Mouse (Mus musculus) spleen, adult 2 months (tissue): ENCODE measurements around the gene Use1. TPM values are rescaled to one million over a fixed set of nuclear protein-coding genes. Genes with fewer than 3 reads are reported as not detected.

Experiments used
- DNase-seq, 2 experiments: peaks; one replicate each; pipeline versions ENCODE4 v3.0.0 to v3.0.0-alpha.2; 2012 to 2021; ENCODE audit warnings: low spot score in 2 of 2, low read depth in 1 of 2
- H3K27ac ChIP-seq: fragments of 200-500 bp; 2 replicates; pipeline ENCODE4 v1.5.1; 2012; ENCODE audit warnings: low read length, inconsistent platforms; ENCODE audit not compliant: insufficient read depth
- H3K27me3 ChIP-seq: fragments of 200-500 bp; 2 replicates; pipeline ENCODE4 v1.6.1; 2012; ENCODE audit warnings: mild to moderate bottlenecking, moderate library complexity, low read length, inconsistent platforms; ENCODE audit not compliant: control insufficient read depth, insufficient read depth
- H3K36me3 ChIP-seq: fragments of 200-500 bp; 2 replicates; pipeline ENCODE4 v1.6.1; 2012; ENCODE audit warnings: mild to moderate bottlenecking, low read length, inconsistent platforms; ENCODE audit not compliant: control insufficient read depth, insufficient read depth
- H3K4me1 ChIP-seq: fragments of 200-500 bp; 2 replicates; pipeline ENCODE4 v1.6.1; 2011; ENCODE audit warnings: inconsistent platforms; ENCODE audit not compliant: control insufficient read depth, insufficient read depth, insufficient read length
- H3K4me3 ChIP-seq: fragments of 200-500 bp; 2 replicates; pipeline ENCODE4 v1.5.1; 2011; ENCODE audit warnings: mild to moderate bottlenecking, inconsistent platforms; ENCODE audit not compliant: insufficient read depth, insufficient read length; ENCODE audit errors: extremely low read depth
- CTCF ChIP-seq: fragments of 200-500 bp; IDR thresholded peaks from 2 replicates; pipeline ENCODE4 v1.5.1; 2011; ENCODE audit warnings: mild to moderate bottlenecking, inconsistent platforms; ENCODE audit not compliant: insufficient read depth, insufficient read length, insufficient replicate concordance; ENCODE audit errors: extremely low read depth
- POLR2A ChIP-seq: fragments of 200-500 bp; IDR thresholded peaks from 2 replicates; pipeline ENCODE4 v1.6.1; 2011; ENCODE audit warnings: low read depth, low read length, inconsistent platforms
- WGBS: fragments of 180-500 bp; shearing (Covaris S2); methylation state at CpG from one replicate; pipeline ENCODE4 v1.1.7; 2018; 5-methylcytosine and 5-hydroxymethylcytosine counted together
- polyA plus RNA-seq: library from polyadenylated mRNA; depleted of rRNA; stranded (reverse); fragments of >200 nt; gene quantifications from 2 replicates; pipeline ENCODE4 v1.2.3, GENCODE M21; 2012

Gene Use1
- polyA plus RNA-seq, 1 experiment, result 104 TPM

- Histone ChIP-seq H3K4me3 (no peak overlapping the region), H3K4me1 (peaks cover 11% of the 10 kb centered on the region), H3K27ac (no peak overlapping the region), H3K27me3 (no peaks in the 10 kb centered on the region), H3K36me3 (peaks cover 7% of the 10 kb centered on the region; the same call in 1 of the 2 replicates)
- no peak for DNase-seq
- WGBS, result 98% methylated on average over 2 of the region's 2 CpGs
- no peak for TF ChIP-seq CTCF
- TF ChIP-seq POLR2A, result no peak
Measured at GRCm38 (mm10) chr8:71400826-71401225, 34.2 kb downstream of the Use1 start.

GRCm38 (mm10) chr8:71401454-71401853 lies 34.8 kb downstream of the Use1 start:
- peaks cover 7% of the 10 kb centered on the region; the same call in 1 of the 2 replicates for H3K36me3 ChIP-seq
- H3K4me3 ChIP-seq, result no peak overlapping the region
- H3K27me3 ChIP-seq, result no peaks in the 10 kb centered on the region
- TF ChIP-seq POLR2A, result no peak
- TF ChIP-seq CTCF, result no peak
- no peak overlapping the region for H3K27ac ChIP-seq
- H3K4me1 ChIP-seq, result peaks cover 14% of the 10 kb centered on the region
- no peak for DNase-seq

GRCm38 (mm10) chr8:71402446-71402964 lies 35.9 kb downstream of the Use1 start:
- DNase-seq, result no peak
- H3K27ac ChIP-seq, result no peak overlapping the region
- peaks cover 7% of the 10 kb centered on the region; the same call in 1 of the 2 replicates for H3K36me3 ChIP-seq
- no peak overlapping the region for H3K4me3 ChIP-seq
- H3K4me1 ChIP-seq, result peaks cover 16% of the 10 kb centered on the region
- WGBS, result 94% methylated on average over 9 of the region's 9 CpGs
- TF ChIP-seq POLR2A (no peak), CTCF (no peak)
- no peaks in the 10 kb centered on the region for H3K27me3 ChIP-seq

- WGBS, result 92% methylated on average over 6 of the region's 6 CpGs
- TF ChIP-seq POLR2A (no peak), CTCF (no peak)
- no peak overlapping the region for H3K27ac ChIP-seq
- H3K27me3 ChIP-seq, result no peaks in the 10 kb centered on the region
- H3K4me3 ChIP-seq, result no peak overlapping the region
- H3K36me3 ChIP-seq, result peaks cover 7% of the 10 kb centered on the region; the same call in 1 of the 2 replicates
- no peak for DNase-seq
- H3K4me1 ChIP-seq, result peaks cover 13% of the 10 kb centered on the region
Measured at GRCm38 (mm10) chr8:71403107-71403885, 36.6 kb downstream of the Use1 start.

- H3K27ac ChIP-seq, result no peak overlapping the region
- H3K4me1 ChIP-seq, result peaks cover 13% of the 10 kb centered on the region
- WGBS, result 92% methylated on average over 8 of the region's 8 CpGs
- no peaks in the 10 kb centered on the region for H3K27me3 ChIP-seq
- TF ChIP-seq POLR2A, result no peak
- TF ChIP-seq CTCF, result no peak
- H3K4me3 ChIP-seq, result no peak overlapping the region
- 0 out of 2 replicates have a peak, but pooled peaks cover 3% of the 10 kb centered on the region for H3K36me3 ChIP-seq
- no peak for DNase-seq
Measured at GRCm38 (mm10) chr8:71404011-71404410, 37.4 kb downstream of the Use1 start.

- H3K27ac ChIP-seq, result no peak overlapping the region
- H3K4me1 ChIP-seq, result peaks cover 13% of the 10 kb centered on the region
- no peaks in the 10 kb centered on the region for H3K27me3 ChIP-seq
- WGBS, result 71% methylated on average over 9 of the region's 9 CpGs
- no peaks in the 10 kb centered on the region for H3K36me3 ChIP-seq
- no peak for TF ChIP-seq CTCF
- no peak for TF ChIP-seq POLR2A
- DNase-seq, result no peak
- H3K4me3 ChIP-seq, result no peak overlapping the region
Measured at GRCm38 (mm10) chr8:71404951-71405351, 38.3 kb downstream of the Use1 start.

- H3K4me3 ChIP-seq, result peak within 1 kb of the TSS; percentile 46
- TF ChIP-seq CTCF (peak; percentile 51; the same call in 1 of the 2 replicates), POLR2A (no peak)
- H3K27ac ChIP-seq, result no peak within 1 kb of the TSS
- WGBS, result 12% methylated on average over 33 of the region's 33 CpGs
- peaks cover 13% of the 10 kb centered on the region for H3K4me1 ChIP-seq
- H3K36me3 ChIP-seq, result no peaks in the 10 kb centered on the region
- peak; percentile 72 to 92 for DNase-seq
- H3K27me3 ChIP-seq, result no peaks in the 10 kb centered on the region
Measured at GRCm38 (mm10) chr8:71405401-71406098, 38.9 kb downstream of the Use1 start, which contains the start of gene Ankle1. Gene Ankle1, plus strand, starts transcription at chr8:71406010.
